Mouse (Mus musculus): ENCODE measurements around the gene Snai3. TPM values are rescaled to one million over a fixed set of nuclear protein-coding genes. Genes with fewer than 3 reads are reported as not detected.
A peak's percentile ranks its signal among the peaks of the same experiment; 100 is the strongest.

Snai3 gene
- polyA plus RNA-seq, 1 experiment from 2014 or later: not detected

GRCm38 (mm10) chr8:122470691-122471090 is 10.2 kb upstream of the Snai3 start:
- WGBS: 84% methylated on average over 5 of the region's 5 CpGs
- no peaks in the 10 kb centered on the region for H3K27me3 ChIP-seq
- no peak for ATAC-seq (ENCODE audit: low FRiP score)
- H3K4me2 ChIP-seq: no peak overlapping the region
- H3K9ac ChIP-seq: 0 out of 2 replicates have a peak overlapping the region, but pooled peaks have one; percentile 3
- no peak overlapping the region for H3K4me3 ChIP-seq
- H3K27ac ChIP-seq: no peak overlapping the region
- peaks cover 70% of the 10 kb centered on the region for H3K36me3 ChIP-seq
- peaks cover 16% of the 10 kb centered on the region for H3K4me1 ChIP-seq (replicated peaks)
- no peaks in the 10 kb centered on the region for H3K9me3 ChIP-seq

GRCm38 (mm10) chr8:122469965-122470364 is 9.4 kb upstream of the Snai3 start:
- no peak for ATAC-seq (ENCODE audit: low FRiP score)
- 85% methylated on average over 10 of the region's 10 CpGs for WGBS
- H3K4me3 ChIP-seq: no peak overlapping the region
- no peak overlapping the region for H3K4me2 ChIP-seq
- peaks cover 76% of the 10 kb centered on the region for H3K36me3 ChIP-seq
- no peaks in the 10 kb centered on the region for H3K27me3 ChIP-seq
- no peaks in the 10 kb centered on the region for H3K9me3 ChIP-seq
- no peak overlapping the region for H3K27ac ChIP-seq
- peaks cover 12% of the 10 kb centered on the region for H3K4me1 ChIP-seq (replicated peaks)
- H3K9ac ChIP-seq: no peak overlapping the region

GRCm38 (mm10) chr8:122469407-122469806 is 8.9 kb upstream of the Snai3 start:
- H3K27me3 ChIP-seq: no peaks in the 10 kb centered on the region
- H3K27ac ChIP-seq: no peak overlapping the region
- no peak overlapping the region for H3K4me2 ChIP-seq
- 86% methylated on average over 6 of the region's 6 CpGs for WGBS
- H3K9me3 ChIP-seq: no peaks in the 10 kb centered on the region
- H3K4me1 ChIP-seq (replicated peaks): peaks cover 7% of the 10 kb centered on the region
- no peak for ATAC-seq (ENCODE audit: low FRiP score)
- no peak overlapping the region for H3K9ac ChIP-seq
- peaks cover 76% of the 10 kb centered on the region for H3K36me3 ChIP-seq
- no peak overlapping the region for H3K4me3 ChIP-seq

GRCm38 (mm10) chr8:122467816-122468215 is 7.3 kb upstream of the Snai3 start:
- H3K4me2 ChIP-seq: no peak overlapping the region
- peaks cover 63% of the 10 kb centered on the region for H3K36me3 ChIP-seq
- no peaks in the 10 kb centered on the region for H3K4me1 ChIP-seq (replicated peaks)
- H3K9me3 ChIP-seq: no peaks in the 10 kb centered on the region
- ATAC-seq (ENCODE audit: low FRiP score): no peak
- no peak overlapping the region for H3K27ac ChIP-seq
- no peak overlapping the region for H3K9ac ChIP-seq
- 94% methylated on average over 13 of the region's 13 CpGs for WGBS
- H3K4me3 ChIP-seq: no peak overlapping the region
- peaks cover 15% of the 10 kb centered on the region for H3K27me3 ChIP-seq

- Histone ChIP-seq H3K27ac (no peak overlapping the region), H3K9me3 (no peaks in the 10 kb centered on the region), H3K9ac (no peak overlapping the region), H3K4me2 (no peak overlapping the region), H3K27me3 (peaks cover 43% of the 10 kb centered on the region), H3K4me3 (no peak overlapping the region), H3K36me3 (peaks cover 48% of the 10 kb centered on the region), H3K4me1 (replicated peaks) (peaks cover 13% of the 10 kb centered on the region)
- ATAC-seq (ENCODE audit: low FRiP score): no peak
- WGBS: 75% methylated on average over 7 of the region's 7 CpGs
Measured at GRCm38 (mm10) chr8:122464985-122465384, 4.5 kb upstream of the Snai3 start.

GRCm38 (mm10) chr8:122463651-122464640 is 3.4 kb upstream of the Snai3 start:
- 67% methylated on average over 12 of the region's 12 CpGs for WGBS
- Histone ChIP-seq H3K27me3 (peaks cover 54% of the 10 kb centered on the region), H3K4me1 (replicated peaks) (peaks cover 15% of the 10 kb centered on the region), H3K4me2 (no peak overlapping the region), H3K9ac (no peak overlapping the region), H3K36me3 (peaks cover 37% of the 10 kb centered on the region), H3K27ac (no peak overlapping the region), H3K4me3 (no peak overlapping the region), H3K9me3 (no peaks in the 10 kb centered on the region)
- ATAC-seq (ENCODE audit: low FRiP score): no peak

GRCm38 (mm10) chr8:122462510-122462909 is 2.0 kb upstream of the Snai3 start:
- H3K27me3 ChIP-seq: peaks cover 67% of the 10 kb centered on the region
- no peak for ATAC-seq (ENCODE audit: low FRiP score)
- H3K9ac ChIP-seq: no peak overlapping the region
- no peak overlapping the region for H3K27ac ChIP-seq
- H3K4me1 ChIP-seq (replicated peaks): peaks cover 15% of the 10 kb centered on the region
- H3K4me3 ChIP-seq: no peak overlapping the region
- 77% methylated on average over 8 of the region's 8 CpGs for WGBS
- H3K9me3 ChIP-seq: no peaks in the 10 kb centered on the region
- no peak overlapping the region for H3K4me2 ChIP-seq
- H3K36me3 ChIP-seq: peaks cover 23% of the 10 kb centered on the region

GRCm38 (mm10) chr8:122461473-122462148 is 1.1 kb upstream of the Snai3 start:
- peaks cover 14% of the 10 kb centered on the region for H3K36me3 ChIP-seq
- H3K4me1 ChIP-seq (replicated peaks): peaks cover 15% of the 10 kb centered on the region
- no peak overlapping the region for H3K4me2 ChIP-seq
- 0 out of 2 replicates have a peak overlapping the region, but pooled peaks have one; percentile 63 for H3K9ac ChIP-seq
- H3K27ac ChIP-seq: no peak overlapping the region
- peaks cover 76% of the 10 kb centered on the region for H3K27me3 ChIP-seq
- WGBS: 66% methylated on average over 11 of the region's 11 CpGs
- no peaks in the 10 kb centered on the region for H3K9me3 ChIP-seq
- ATAC-seq (ENCODE audit: low FRiP score): no peak
- H3K4me3 ChIP-seq: no peak overlapping the region

GRCm38 (mm10) chr8:122459990-122460389 is 543 bp downstream of the Snai3 start:
- Histone ChIP-seq H3K27me3 (peaks cover 87% of the 10 kb centered on the region), H3K4me3 (peak overlapping the region; percentile 38), H3K9ac (peak overlapping the region; percentile 63; the same call in 1 of the 2 replicates), H3K4me2 (peak overlapping the region; percentile 70), H3K36me3 (no peaks in the 10 kb centered on the region), H3K4me1 (replicated peaks) (peaks cover 15% of the 10 kb centered on the region), H3K9me3 (no peaks in the 10 kb centered on the region), H3K27ac (no peak overlapping the region)
- WGBS: 27% methylated on average over 7 of the region's 7 CpGs
- no peak for ATAC-seq (ENCODE audit: low FRiP score)

GRCm38 (mm10) chr8:122459218-122459900 is 1.2 kb downstream of the Snai3 start:
- ATAC-seq (ENCODE audit: low FRiP score): no peak
- Histone ChIP-seq H3K9me3 (no peaks in the 10 kb centered on the region), H3K9ac (no peak overlapping the region), H3K27ac (no peak overlapping the region), H3K36me3 (no peaks in the 10 kb centered on the region), H3K4me2 (no peak overlapping the region), H3K4me3 (no peak overlapping the region), H3K27me3 (peaks cover 90% of the 10 kb centered on the region), H3K4me1 (replicated peaks) (peaks cover 15% of the 10 kb centered on the region)
- 59% methylated on average over 6 of the region's 6 CpGs for WGBS

GRCm38 (mm10) chr8:122457171-122457570 is 3.4 kb downstream of the Snai3 start:
- H3K27me3 ChIP-seq: peaks cover 71% of the 10 kb centered on the region
- no peaks in the 10 kb centered on the region for H3K36me3 ChIP-seq
- WGBS: 81% methylated on average over 11 of the region's 11 CpGs
- H3K4me3 ChIP-seq: no peak overlapping the region
- no peak overlapping the region for H3K9ac ChIP-seq
- no peak for ATAC-seq (ENCODE audit: low FRiP score)
- H3K4me2 ChIP-seq: no peak overlapping the region
- H3K4me1 ChIP-seq (replicated peaks): peaks cover 15% of the 10 kb centered on the region
- no peaks in the 10 kb centered on the region for H3K9me3 ChIP-seq
- no peak overlapping the region for H3K27ac ChIP-seq

GRCm38 (mm10) chr8:122454409-122454808 is 6.1 kb downstream of the Snai3 start:
- Histone ChIP-seq H3K27ac (no peak overlapping the region), H3K4me3 (no peak overlapping the region), H3K4me2 (no peak overlapping the region), H3K27me3 (peaks cover 46% of the 10 kb centered on the region), H3K4me1 (replicated peaks) (no peaks in the 10 kb centered on the region), H3K36me3 (no peaks in the 10 kb centered on the region), H3K9me3 (no peaks in the 10 kb centered on the region), H3K9ac (no peak overlapping the region)
- 84% methylated on average over 6 of the region's 6 CpGs for WGBS
- ATAC-seq (ENCODE audit: low FRiP score): no peak
